Mouse (Mus musculus): ENCODE data around the gene Csf2. TPM values are rescaled to one million over a fixed set of nuclear protein-coding genes. Genes with fewer than 3 reads are reported as not detected.
A peak's percentile ranks its signal among the peaks of the same experiment; 100 is the strongest.
"Not testable (repeated sequence)": the region's sequence is repeated elsewhere in the genome, so short reads cannot be mapped to it uniquely, and the experiment has no call there.

The Csf2 gene
- total RNA-seq (2021), result not detected

- no peak for DNase-seq
- intact Hi-C loops (cut with DNase I), result no loop called here
These were observed at the start of gene Csf2 for GRCm38 (mm10) chr11:54248940-54249717. Csf2 (minus strand) TSS chr11:54249667.

- intact Hi-C loops (cut with DNase I), result no loop called here
- no peak for DNase-seq
These were observed 49.3 kb upstream of the Csf2 start for GRCm38 (mm10) chr11:54298777-54299176.

- intact Hi-C loops (cut with DNase I), result not testable (repeated sequence)
These were observed 48.0 kb upstream of the Csf2 start for GRCm38 (mm10) chr11:54297471-54297870.

GRCm38 (mm10) chr11:54296734-54297133, 47.3 kb upstream of the Csf2 start:
- DNase-seq, result no peak
- intact Hi-C loops (cut with DNase I), result no loop called here

More at GRCm38 (mm10) chr11:54297471-54297870, 48.0 kb upstream of the Csf2 start:
- not testable (repeated sequence) for DNase-seq

GRCm38 (mm10) chr11:54295971-54296370, 46.5 kb upstream of the Csf2 start:
- no peak for DNase-seq
- intact Hi-C loops (cut with DNase I), result no loop called here

- no peak for DNase-seq
- intact Hi-C loops (cut with DNase I), result no loop called here
These were observed 44.7 kb upstream of the Csf2 start for GRCm38 (mm10) chr11:54293980-54294807.

- no peak for DNase-seq
- intact Hi-C loops (cut with DNase I), result no loop called here
These were observed 42.7 kb upstream of the Csf2 start for GRCm38 (mm10) chr11:54292163-54292562.

GRCm38 (mm10) chr11:54287821-54288453, 38.5 kb upstream of the Csf2 start:
- intact Hi-C loops (cut with DNase I), result no loop called here
- no peak for DNase-seq

GRCm38 (mm10) chr11:54271437-54271949, 22.0 kb upstream of the Csf2 start:
- no peak for DNase-seq
- intact Hi-C loops (cut with DNase I), result no loop called here

- intact Hi-C loops (cut with DNase I), result no loop called here
- DNase-seq, result no peak
These were observed 19.9 kb upstream of the Csf2 start for GRCm38 (mm10) chr11:54269191-54269896.

- no peak for DNase-seq
- intact Hi-C loops (cut with DNase I), result no loop called here
These were observed 17.7 kb upstream of the Csf2 start, which contains the start of gene Il3 for GRCm38 (mm10) chr11:54267177-54267576. Il3 (minus strand) TSS chr11:54267277.

GRCm38 (mm10) chr11:54264542-54264941, 15.1 kb upstream of the Csf2 start:
- intact Hi-C loops (cut with DNase I), result no loop called here
- peak; percentile 37 to 63 for DNase-seq

GRCm38 (mm10) chr11:54263405-54264031, 14.1 kb upstream of the Csf2 start:
- intact Hi-C loops (cut with DNase I), result no loop called here
- no peak for DNase-seq

GRCm38 (mm10) chr11:54256624-54257376, 7.3 kb upstream of the Csf2 start:
- intact Hi-C loops (cut with DNase I), result loop anchor here (1.0 to 5.0 kb wide), 5 partner anchors 111 to 519 kb away; no protein-coding TSS in a partner anchor
- DNase-seq, result peak; percentile 69 to 78

GRCm38 (mm10) chr11:54254114-54254513, 4.6 kb upstream of the Csf2 start:
- DNase-seq, result peak in 1 of 2 experiments; percentile 11
- intact Hi-C loops (cut with DNase I), result no loop called here

GRCm38 (mm10) chr11:54250575-54250974, 1.1 kb upstream of the Csf2 start:
- no peak for DNase-seq
- intact Hi-C loops (cut with DNase I), result no loop called here

- intact Hi-C loops (cut with DNase I), result no loop called here
- no peak for DNase-seq
These were observed 281 bp upstream of the Csf2 start for GRCm38 (mm10) chr11:54249748-54250147.

- no peak for DNase-seq
- intact Hi-C loops (cut with DNase I), result no loop called here
These were observed 2.1 kb downstream of the Csf2 start for GRCm38 (mm10) chr11:54247251-54247950.

Measured in heart, postnatal 36 days (tissue).